Mouse (Mus musculus): ENCODE results near the gene Uvrag.

GRCm38 (mm10) chr7:99179271-99179670, 38.3 kb upstream of the Uvrag start:
- TF ChIP-seq MXI1 (IDR thresholded peaks at IDR 0.05; ENCODE audit: low read depth, low read length): no peak
- no peak for TF ChIP-seq SMC3 (IDR thresholded peaks at IDR 0.05; ENCODE audit: low read depth, low read length)
- no peak for TF ChIP-seq CTCF (IDR thresholded peaks at IDR 0.05 in 2 of 3, conservative IDR thresholded peaks at IDR 0.05 in 1 of 3; ENCODE audit: control insufficient read depth in 1 of 3, insufficient read depth in 1 of 3, low read depth in 2 of 3, low read length in 3 of 3, poor library complexity in 1 of 3, severe bottlenecking in 1 of 3)
- TF ChIP-seq CHD1 (IDR thresholded peaks at IDR 0.05; ENCODE audit: low read depth, low read length): no peak
- no peak for TF ChIP-seq POLR2A (IDR thresholded peaks at IDR 0.05; ENCODE audit: control insufficient read depth in 1 of 2, insufficient read depth in 1 of 2, low read depth in 1 of 2, low read length in 2 of 2, poor library complexity in 1 of 2)
- TF ChIP-seq USF2 (IDR thresholded peaks at IDR 0.05; ENCODE audit: borderline replicate concordance in 1 of 2, insufficient read depth in 1 of 2, low read depth in 1 of 2, low read length in 2 of 2): no peak
- no peak for TF ChIP-seq EP300 (IDR thresholded peaks at IDR 0.05; ENCODE audit: low read depth in 1 of 2, low read length in 2 of 2)
- no peak for TF ChIP-seq MAFK (IDR thresholded peaks at IDR 0.05; ENCODE audit: borderline replicate concordance, low read depth, low read length)
- TF ChIP-seq MAZ (IDR thresholded peaks at IDR 0.05; ENCODE audit: low read depth, low read length): no peak
- TF ChIP-seq MAX (IDR thresholded peaks at IDR 0.05; ENCODE audit: low read length): no peak
- no peak for TF ChIP-seq RAD21 (IDR thresholded peaks at IDR 0.05; ENCODE audit: low read depth, low read length)
